Mouse (Mus musculus): Measurements from ENCODE around the gene Sco1.
A peak's percentile ranks its signal among the peaks of the same experiment; 100 is the strongest.

The Sco1 gene

DNA sequence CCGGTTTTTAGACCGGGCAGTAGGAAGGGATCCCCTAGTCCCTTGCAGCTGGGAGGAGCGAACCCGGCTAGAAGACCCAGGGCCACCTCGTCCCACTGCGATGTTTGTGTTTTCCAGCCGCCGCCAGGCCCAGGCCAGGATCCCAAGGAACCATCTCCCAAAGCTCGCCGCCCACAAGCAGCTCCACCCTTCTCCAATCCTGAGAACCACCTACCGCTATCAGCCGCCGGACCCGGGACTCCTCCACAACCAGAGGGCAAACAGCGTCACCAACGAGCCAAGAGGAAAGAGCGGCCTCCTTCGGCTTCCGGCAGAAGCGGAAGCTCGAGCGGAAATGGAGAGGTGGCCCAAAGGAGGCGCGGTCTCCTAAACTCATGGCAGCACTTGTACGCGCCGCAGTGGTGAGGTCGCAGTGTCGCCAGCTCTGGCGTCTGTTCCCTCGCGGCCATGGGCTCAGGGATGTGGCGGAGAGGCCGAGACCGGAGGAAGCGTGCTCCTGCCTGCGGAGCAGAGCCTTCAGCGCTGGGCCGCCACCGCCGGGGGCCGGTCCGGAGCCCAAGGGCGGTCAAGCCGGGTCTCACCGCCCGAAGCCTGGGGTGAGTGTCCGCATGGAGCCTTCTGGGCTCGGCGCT, at the start of gene Sco1, which contains the start of gene Adprm:
Gene Sco1 (plus strand): TSS at position 350 of the 632 bp plus-strand sequence.
Gene Adprm (minus strand): TSS at position 274 of the 632 bp plus-strand sequence.
- TF ChIP-seq GATA4 (IDR thresholded peaks at IDR 0.05; ENCODE audit: insufficient replicate concordance, low read length) = peak; percentile 87; the same call in 1 of the 2 replicates

DNA sequence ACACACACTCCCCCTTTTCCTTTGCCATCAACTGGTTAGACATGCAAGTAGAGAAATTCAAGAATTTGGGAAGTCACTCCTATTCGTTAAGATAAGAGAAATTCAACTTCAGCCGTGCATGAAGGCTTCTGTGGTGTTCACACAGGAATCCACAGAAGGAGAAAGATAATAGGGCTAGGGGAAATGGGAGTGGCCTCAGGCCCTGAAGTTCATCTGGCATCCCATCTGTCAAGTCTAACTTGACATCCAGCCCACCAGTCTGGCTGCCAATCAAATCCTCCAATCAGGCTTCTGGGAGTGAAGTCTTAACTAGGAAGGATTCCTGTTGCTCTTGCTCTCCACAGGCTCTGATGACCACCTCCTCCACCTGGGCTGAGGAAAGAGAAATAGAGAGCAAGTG, 49.6 kb upstream of the Sco1 start:
- no peak for TF ChIP-seq GATA4 (IDR thresholded peaks at IDR 0.05; ENCODE audit: insufficient replicate concordance, low read length)

DNA sequence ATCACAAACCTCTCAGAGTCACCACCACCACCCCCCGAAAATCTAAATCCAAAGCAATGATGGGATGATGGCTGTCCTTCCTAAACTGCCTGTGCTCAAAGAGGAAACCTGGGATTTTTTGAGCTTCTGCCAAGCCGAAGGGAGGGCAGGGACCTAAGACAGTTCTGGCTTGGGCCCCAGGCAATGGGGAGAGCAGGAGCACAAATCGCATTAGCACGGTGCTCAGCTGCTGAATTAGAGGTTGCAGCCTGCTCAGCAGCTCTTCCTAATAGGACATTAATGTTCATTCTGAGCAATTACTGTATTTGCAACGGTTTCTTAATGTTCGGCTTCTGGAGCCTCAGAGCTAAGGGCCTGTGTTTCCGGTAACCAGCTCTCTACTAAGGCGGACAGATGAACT, 44.5 kb upstream of the Sco1 start:
- TF ChIP-seq GATA4 (IDR thresholded peaks at IDR 0.05; ENCODE audit: insufficient replicate concordance, low read length) = no peak

DNA sequence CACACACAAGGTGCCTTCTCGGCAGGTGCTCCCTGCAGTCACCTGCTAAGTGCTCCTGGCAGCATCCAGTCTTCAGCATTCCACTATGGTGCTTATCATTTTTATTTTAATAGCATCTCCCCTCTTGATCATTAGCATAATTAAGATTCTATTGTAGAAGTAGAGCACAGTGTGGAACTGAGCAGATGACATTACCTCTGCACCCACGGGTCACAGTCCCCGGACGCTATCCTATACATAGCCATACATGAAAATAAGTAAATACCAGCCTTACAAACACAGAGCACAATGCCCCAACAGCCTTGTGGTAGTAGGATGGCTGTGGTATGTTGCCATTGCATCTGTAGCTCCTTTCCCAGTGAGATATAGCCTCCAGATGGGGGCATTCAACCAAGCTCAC, 43.9 kb upstream of the Sco1 start:
- no peak for TF ChIP-seq GATA4 (IDR thresholded peaks at IDR 0.05; ENCODE audit: insufficient replicate concordance, low read length)

DNA sequence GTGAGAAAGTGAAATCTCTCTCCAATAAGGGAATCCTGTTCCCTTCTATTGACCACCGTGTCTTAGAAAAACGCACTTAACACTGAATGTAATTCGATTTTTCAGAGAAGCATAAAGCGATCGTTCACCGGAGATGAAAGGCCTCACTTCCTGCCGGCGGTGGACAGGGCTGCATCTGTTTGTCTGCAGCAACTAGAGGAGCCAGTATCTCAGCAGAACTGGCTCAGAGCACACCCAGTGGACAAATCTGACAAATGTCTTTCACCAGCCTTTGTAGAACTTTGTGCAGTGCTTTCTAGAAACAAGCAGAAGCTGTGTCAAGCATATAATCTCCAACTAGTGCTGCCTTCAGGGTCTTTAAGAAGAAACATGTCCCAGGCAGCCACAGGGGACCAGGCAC, 42.0 kb upstream of the Sco1 start:
- no peak for TF ChIP-seq GATA4 (IDR thresholded peaks at IDR 0.05; ENCODE audit: insufficient replicate concordance, low read length)

DNA sequence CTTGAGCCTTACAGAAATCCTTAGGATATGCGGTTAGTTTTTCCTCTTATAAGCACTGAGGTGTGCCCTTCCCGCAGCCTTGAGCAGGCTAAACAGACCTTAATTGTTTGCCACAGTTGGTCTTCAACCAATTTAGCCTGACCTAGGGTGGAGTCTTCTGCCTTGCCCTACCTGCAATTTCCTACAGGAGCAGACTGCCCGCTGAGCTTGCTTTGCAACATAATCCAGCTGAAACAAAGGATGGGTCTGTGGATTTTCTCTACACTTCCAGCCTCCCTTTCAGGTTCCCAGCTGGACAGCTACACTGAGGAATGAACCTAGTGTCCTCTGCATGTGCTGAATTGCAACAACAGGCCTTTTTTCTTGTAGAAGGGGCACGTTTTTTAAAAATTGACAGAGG, 40.8 kb upstream of the Sco1 start:
- no peak for TF ChIP-seq GATA4 (IDR thresholded peaks at IDR 0.05; ENCODE audit: insufficient replicate concordance, low read length)

DNA sequence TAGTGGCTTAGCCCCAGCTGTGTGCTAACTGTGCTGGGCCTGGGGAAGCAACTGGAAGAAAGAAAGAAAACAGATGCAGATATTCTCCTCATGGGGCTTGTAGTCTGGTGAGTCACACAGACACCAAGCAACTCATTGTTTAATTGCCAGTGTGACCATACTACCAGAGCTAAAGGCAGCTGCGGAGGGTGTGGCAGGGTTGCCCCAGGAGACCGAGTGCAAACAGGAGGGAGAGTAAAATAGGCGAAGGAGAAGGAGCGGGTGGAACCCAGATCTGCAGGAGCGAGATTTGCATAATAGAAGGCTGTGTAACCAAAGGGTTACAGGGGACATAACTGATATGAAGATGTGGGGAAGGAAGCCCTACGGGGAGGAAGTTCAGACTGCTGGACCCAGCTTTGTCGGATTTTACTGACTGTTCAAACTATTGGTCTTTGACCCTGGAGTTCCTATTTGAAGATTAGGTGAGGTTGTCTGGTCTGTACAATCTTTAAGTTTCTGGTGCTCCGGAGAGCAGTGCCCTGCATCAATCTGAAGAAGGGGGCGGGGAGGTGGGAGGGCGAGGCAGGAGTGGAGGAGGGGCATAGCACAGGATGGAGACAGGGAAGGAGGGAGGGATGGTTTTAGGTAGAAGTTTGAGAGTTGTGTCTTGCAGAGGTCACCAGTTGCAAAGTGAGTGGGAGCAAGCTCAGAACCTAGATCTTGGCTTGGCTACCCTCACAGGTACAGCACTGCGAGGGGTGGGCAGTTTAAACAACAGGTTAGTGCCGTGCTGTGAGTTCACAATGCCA, 34.5 kb upstream of the Sco1 start:
- no peak for TF ChIP-seq GATA4 (IDR thresholded peaks at IDR 0.05; ENCODE audit: insufficient replicate concordance, low read length)

DNA sequence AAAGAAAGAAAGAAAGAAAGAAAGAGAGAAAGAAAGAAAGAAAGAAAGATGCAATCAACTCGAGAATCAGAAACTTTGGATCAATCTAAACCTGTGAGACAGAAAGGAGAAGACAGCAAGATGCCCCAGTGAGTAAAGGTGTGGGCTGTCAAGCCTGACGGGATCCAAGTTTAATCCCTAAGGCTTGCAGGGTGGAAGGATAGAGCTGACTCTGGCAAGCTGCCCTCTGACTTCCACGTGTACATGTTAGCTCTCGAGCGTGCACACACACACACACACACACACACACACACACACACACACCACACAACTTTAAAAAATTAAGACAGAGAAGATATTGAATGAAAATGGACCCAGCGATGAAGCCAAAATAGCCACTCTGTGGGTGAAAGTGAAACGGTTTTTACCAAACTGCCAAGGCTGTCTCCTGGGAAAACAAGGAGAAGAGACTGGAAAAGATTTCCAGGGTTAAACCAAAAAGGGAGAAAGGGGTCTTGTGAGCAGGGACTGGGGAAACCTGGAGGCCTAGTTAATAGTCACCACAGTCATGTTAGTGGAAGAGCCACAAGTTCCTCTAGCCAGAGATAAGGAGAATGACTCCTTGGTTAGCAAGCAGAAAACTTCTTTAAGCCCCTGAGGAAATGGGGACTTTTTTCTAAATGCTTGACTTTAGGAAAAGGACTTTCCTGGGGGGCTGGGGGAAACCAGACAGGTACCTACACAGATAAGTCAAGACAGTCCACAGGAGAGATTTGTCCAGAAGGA, 32.6 kb upstream of the Sco1 start:
- no peak for TF ChIP-seq GATA4 (IDR thresholded peaks at IDR 0.05; ENCODE audit: insufficient replicate concordance, low read length)

DNA sequence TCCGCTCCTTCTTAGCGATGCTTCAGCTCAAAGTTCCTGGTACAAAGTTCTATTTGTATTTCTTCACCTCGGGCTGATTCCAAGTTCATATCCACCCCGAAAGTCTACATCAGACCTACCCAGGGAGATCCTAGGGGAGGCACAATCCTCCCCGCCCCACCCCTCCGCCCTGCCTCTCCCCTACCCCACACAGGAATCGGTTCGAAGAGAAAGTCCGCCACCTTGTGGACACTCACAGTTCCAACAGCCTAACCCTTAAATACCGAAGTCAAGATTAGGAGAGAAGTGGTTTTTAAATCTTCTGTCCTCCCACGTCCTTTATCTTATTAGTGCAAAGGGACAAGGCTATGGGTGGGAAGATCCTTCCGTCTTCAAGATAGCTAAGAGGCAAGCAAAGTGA, 31.5 kb upstream of the Sco1 start:
- no peak for TF ChIP-seq GATA4 (IDR thresholded peaks at IDR 0.05; ENCODE audit: insufficient replicate concordance, low read length)

DNA sequence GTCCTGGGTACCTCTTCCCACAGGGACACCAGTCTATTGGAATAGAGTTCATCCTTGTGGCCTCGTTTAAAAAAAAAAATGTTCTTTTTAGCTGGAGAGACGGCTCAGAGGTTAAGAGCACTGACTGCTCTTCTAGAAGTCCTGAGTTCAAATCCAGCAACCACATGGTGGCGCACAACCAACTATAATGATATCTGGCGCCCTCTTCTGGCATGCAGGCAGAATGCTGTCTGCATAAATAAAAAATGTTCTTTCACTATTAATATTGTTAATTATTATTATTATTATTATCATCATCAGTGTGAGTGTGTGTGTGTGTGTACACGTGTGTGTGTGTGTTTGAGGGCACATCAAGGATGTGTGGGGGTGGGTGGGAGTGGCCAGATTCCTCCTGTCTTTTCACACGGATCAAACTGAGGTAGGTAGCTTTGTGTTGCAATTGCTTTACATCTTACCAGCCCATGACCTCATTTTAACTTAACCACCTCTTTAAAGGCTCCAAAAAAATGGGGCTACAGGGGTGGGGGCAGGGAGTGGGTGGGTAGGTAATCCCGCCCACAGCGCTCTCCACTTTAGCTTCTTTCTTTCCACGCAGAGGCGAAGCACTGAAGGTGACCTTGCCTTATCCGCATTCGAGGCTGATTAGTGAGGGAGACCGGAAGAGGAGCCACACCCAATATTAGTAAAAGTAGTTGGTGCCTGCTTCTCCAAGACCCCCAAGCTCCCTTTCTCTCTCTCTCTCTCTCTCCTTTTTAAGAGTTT, 29.9 kb upstream of the Sco1 start:
- TF ChIP-seq GATA4 (IDR thresholded peaks at IDR 0.05; ENCODE audit: insufficient replicate concordance, low read length) = no peak

DNA sequence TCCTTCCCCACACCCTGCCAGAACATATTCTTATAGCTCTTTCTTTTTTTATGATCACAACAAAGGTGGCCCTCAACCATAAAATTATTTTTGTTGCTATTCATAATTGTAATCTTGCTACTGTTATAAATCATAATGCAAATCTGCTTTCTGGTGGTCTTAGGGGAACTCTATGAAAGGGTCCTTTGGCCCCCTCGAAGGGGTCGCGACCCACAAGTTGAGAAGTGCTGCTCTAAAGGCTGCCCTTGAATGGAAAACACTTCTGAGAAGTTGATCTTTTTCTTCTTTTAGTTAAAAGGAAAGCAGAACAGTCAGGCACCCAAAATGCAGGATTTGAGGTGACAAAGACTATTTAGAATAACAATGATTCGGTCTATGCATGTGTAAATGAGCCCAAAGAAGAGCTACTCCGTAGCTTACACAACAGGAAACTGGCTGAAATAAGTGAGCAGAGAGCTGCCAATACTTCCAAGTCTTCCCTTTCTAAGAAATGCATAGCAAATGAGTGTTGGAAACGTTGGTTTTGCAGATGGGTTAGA, 28.6 kb upstream of the Sco1 start:
- no peak for TF ChIP-seq GATA4 (IDR thresholded peaks at IDR 0.05; ENCODE audit: insufficient replicate concordance, low read length)

DNA sequence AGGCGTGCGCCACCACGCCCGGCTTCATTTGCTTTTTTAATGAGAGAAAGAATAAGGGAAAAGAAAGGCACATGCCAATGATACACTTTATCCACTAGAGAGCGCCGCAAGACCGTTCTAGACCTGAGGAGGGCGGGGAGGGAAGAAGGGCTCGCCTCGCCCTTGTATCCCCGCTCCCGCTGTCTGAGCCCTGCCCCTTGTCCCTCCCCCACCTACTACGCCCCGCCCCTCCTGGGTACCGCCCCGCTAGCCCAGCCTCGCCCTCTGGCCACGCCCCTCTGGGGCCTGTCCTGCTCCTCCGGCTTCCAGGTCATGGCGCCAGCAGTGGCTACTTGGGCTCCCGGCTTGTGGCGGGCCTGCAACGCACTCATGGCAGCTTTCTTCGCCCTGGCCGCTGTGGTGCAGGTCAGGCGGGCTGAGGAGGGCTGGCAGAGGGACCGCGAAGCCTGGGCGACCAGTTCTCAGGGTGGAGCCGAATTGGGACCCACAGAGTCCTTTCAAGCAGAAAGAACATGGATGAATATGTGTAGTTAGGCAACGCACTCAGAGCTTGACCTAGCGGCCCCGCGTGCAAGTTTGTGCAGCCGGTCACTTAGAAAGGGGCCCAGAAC, 27.5 kb upstream of the Sco1 start, which contains the start of gene Tmem220:
Gene Tmem220 (plus strand): TSS at position 288 of the 611 bp plus-strand sequence.
- no peak for TF ChIP-seq GATA4 (IDR thresholded peaks at IDR 0.05; ENCODE audit: insufficient replicate concordance, low read length)

DNA sequence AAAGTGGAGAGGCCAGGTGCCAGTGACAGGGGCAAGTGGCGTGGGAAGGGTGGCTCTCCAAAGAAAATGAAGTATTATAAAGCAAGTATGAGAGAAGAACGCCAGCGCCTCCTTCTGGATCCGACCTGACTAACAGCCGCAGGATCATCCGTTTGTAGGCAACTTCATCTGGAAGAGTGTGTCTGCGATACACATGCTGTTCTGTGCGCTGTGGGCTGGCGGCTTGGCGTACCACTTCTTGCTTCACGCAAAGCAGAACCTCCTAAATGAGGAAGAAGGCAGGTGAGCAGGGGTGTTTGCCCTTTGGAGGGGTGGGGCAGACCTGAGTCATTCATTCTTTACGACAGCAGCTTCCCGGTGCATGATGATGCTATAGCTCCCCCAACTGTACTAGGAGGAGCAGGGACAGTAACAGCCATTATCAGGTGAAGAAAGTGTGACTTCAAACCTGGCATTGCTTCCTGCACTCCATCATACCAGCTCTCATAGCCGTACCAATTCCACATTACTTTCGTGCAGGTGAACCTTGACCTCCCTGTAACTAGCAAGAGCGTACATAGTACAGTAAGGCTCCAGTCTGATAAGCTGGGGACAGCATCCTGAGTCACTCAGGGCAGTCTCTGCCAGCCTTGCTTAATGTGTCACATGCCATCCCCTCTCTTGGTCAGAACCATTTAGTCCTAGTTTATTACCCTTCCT, 21.4 kb upstream of the Sco1 start:
- peak; percentile 68; the same call in 1 of the 2 replicates for TF ChIP-seq GATA4 (IDR thresholded peaks at IDR 0.05; ENCODE audit: insufficient replicate concordance, low read length)

DNA sequence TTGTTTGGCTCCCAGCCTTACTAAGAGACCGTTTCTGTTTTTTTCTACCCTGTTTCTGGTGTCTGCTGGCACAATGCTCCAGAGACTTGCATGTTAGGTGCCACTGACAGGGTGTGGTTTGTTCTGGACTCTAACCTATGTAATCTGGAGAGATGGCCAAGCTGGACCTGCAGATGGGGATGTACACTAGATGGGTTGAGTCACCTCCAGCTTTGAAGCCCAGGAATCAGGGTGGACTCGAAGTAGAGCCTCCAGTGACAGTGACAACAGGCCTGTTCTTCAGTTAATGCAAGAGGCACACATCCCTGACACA, 20.9 kb upstream of the Sco1 start:
- no peak for TF ChIP-seq GATA4 (IDR thresholded peaks at IDR 0.05; ENCODE audit: insufficient replicate concordance, low read length)

Data from liver, adult (tissue).